Mouse (Mus musculus) liver, embryonic 14.5 days (tissue): ENCODE data around the gene Aqp7. TPM values are rescaled to one million over a fixed set of nuclear protein-coding genes. Genes with fewer than 3 reads are reported as not detected.

ENCODE experiments used
- ATAC-seq: fragments of 200-750 bp; cut with Nextera tagmentation; 2 replicates; pipeline ENCODE4 v1.8.0; 2017; ENCODE audit warnings: moderate number of reproducible peaks, mild to moderate bottlenecking, moderate library complexity; ENCODE audit not compliant: insufficient read depth
- DNase-seq, 3 experiments: peaks; one replicate each; pipeline ENCODE4 v3.0.0-alpha.2; 2012 to 2013; ENCODE audit warnings: low read depth in 3 of 3, low spot score in 3 of 3
- H3K27ac ChIP-seq: fragments of 300-500 bp; sonication (generic); 2 replicates; pipeline ENCODE4 v1.5.1; 2014; ENCODE audit warnings: moderate library complexity, mild to moderate bottlenecking, control low read depth, inconsistent platforms
- H3K27me3 ChIP-seq: fragments of 300-500 bp; sonication (generic); 2 replicates; pipeline ENCODE4 v1.6.1; 2014; ENCODE audit warnings: mild to moderate bottlenecking, low read length, moderate library complexity; ENCODE audit not compliant: control insufficient read depth, insufficient read depth
- H3K36me3 ChIP-seq: fragments of 300-500 bp; sonication (generic); replicated peaks from 2 replicates; pipeline ENCODE4 v1.6.1; 2014; ENCODE audit warnings: low read depth; ENCODE audit not compliant: control insufficient read depth, insufficient read depth
- H3K4me1 ChIP-seq, 2 experiments: fragments of 200-500 bp in 1 of 2; fragments of 300-500 bp in 1 of 2; sonication (generic) in 1 of 2; replicated peaks; 2 replicates each; pipeline ENCODE4 v1.6.1; 2012 to 2014; ENCODE audit warnings: antibody characterized with exemption in 1 of 2, inconsistent platforms in 1 of 2, low read length in 1 of 2; ENCODE audit not compliant: control insufficient read depth in 2 of 2, insufficient read depth in 2 of 2
- H3K4me2 ChIP-seq: fragments of 300-500 bp; sonication (generic); 2 replicates; pipeline ENCODE4 v1.6.1; 2014; ENCODE audit warnings: low read depth, mild to moderate bottlenecking, control low read depth, moderate library complexity
- H3K4me3 ChIP-seq, 2 experiments: fragments of 200-500 bp in 1 of 2; fragments of 300-500 bp in 1 of 2; sonication (generic) in 1 of 2; 2 replicates each; pipeline ENCODE4 v1.5.1; 2012 to 2014; ENCODE audit warnings: low read depth in 2 of 2, low read length in 2 of 2, mild to moderate bottlenecking in 2 of 2, control low read depth in 1 of 2, inconsistent platforms in 1 of 2, moderate library complexity in 1 of 2; ENCODE audit not compliant: insufficient read depth in 1 of 2
- H3K9ac ChIP-seq: fragments of 300-500 bp; sonication (generic); replicated peaks from 2 replicates; pipeline ENCODE4 v1.6.1; 2014; ENCODE audit warnings: mild to moderate bottlenecking, control low read depth, moderate library complexity
- H3K9me3 ChIP-seq: fragments of 300-500 bp; sonication (generic); 2 replicates; pipeline ENCODE4 v1.6.1; 2016; ENCODE audit warnings: low read length, mixed read lengths; ENCODE audit not compliant: control insufficient read depth
- CTCF ChIP-seq: IDR thresholded peaks from 2 replicates; pipeline ENCODE4 v1.5.1; 2016; ENCODE audit warnings: antibody characterized with exemption, low read depth, control low read depth
- EP300 ChIP-seq: IDR thresholded peaks from 2 replicates; pipeline ENCODE4 v1.6.1; 2016; ENCODE audit warnings: antibody characterized with exemption, low read depth
- WGBS: fragments of 180-500 bp; shearing (Covaris S2); extraction: QIAGEN DNeasy Blood & Tissue Kit; methylation state at CpG from one replicate; pipeline ENCODE4 v1.1.7; 2014; ENCODE audit not compliant: insufficient replicate concordance; 5-methylcytosine and 5-hydroxymethylcytosine counted together
- polyA plus RNA-seq, 2 experiments: library from polyadenylated mRNA; depleted of rRNA in 1 of 2; stranded (reverse) in 1 of 2; unstranded in 1 of 2; fragments of >200 nt; fragmentation: Nextera tagmentation in 1 of 2; extraction: Ambion mirVana in 1 of 2; gene quantifications; 2 replicates each; pipeline versions ENCODE4 v1.2.1 to v1.2.3; 2012 to 2014

Aqp7 gene
- polyA plus RNA-seq, 2 experiments: 0.50 to 1.1 TPM

- DNase-seq (no peak), ATAC-seq (peak; percentile 42; the same call in 1 of the 2 replicates)
- Histone ChIP-seq H3K4me1 (no peaks in the 10 kb centered on the region), H3K4me2 (peak overlapping the region; percentile 39), H3K9me3 (no peaks in the 10 kb centered on the region), H3K4me3 (peak overlapping the region in 1 of 2 experiments; percentile 21; a peak in 3 of 4 replicates), H3K9ac (no peak overlapping the region), H3K27ac (no peak overlapping the region), H3K27me3 (no peaks in the 10 kb centered on the region), H3K36me3 (no peaks in the 10 kb centered on the region)
- TF ChIP-seq CTCF (no peak), EP300 (no peak)
- WGBS: 50% methylated on average over 3 of the region's 3 CpGs
These were observed 2.7 kb downstream of the Aqp7 start for GRCm38 (mm10) chr4:41045288-41045687.

GRCm38 (mm10) chr4:41043961-41044360 lies 4.0 kb downstream of the Aqp7 start:
- WGBS: 56% methylated on average over 5 of the region's 5 CpGs
- H3K4me2 ChIP-seq: no peak overlapping the region
- no peak overlapping the region for H3K27ac ChIP-seq
- H3K36me3 ChIP-seq: no peaks in the 10 kb centered on the region
- H3K4me3 ChIP-seq: no peak overlapping the region
- DNase-seq (no peak), ATAC-seq (no peak)
- no peaks in the 10 kb centered on the region for H3K9me3 ChIP-seq
- H3K27me3 ChIP-seq: no peaks in the 10 kb centered on the region
- H3K4me1 ChIP-seq: no peaks in the 10 kb centered on the region
- TF ChIP-seq CTCF (peak; percentile 41), EP300 (no peak)
- no peak overlapping the region for H3K9ac ChIP-seq

GRCm38 (mm10) chr4:41042880-41043279 lies 5.1 kb downstream of the Aqp7 start:
- no peak overlapping the region for H3K4me3 ChIP-seq
- H3K9me3 ChIP-seq: no peaks in the 10 kb centered on the region
- H3K4me1 ChIP-seq: no peaks in the 10 kb centered on the region
- H3K27ac ChIP-seq: no peak overlapping the region
- no peak overlapping the region for H3K4me2 ChIP-seq
- no peak for TF ChIP-seq EP300
- no peak for TF ChIP-seq CTCF
- DNase-seq (no peak), ATAC-seq (no peak)
- no peak overlapping the region for H3K9ac ChIP-seq
- WGBS: 77% methylated on average over 12 of the region's 12 CpGs
- H3K27me3 ChIP-seq: no peaks in the 10 kb centered on the region
- no peaks in the 10 kb centered on the region for H3K36me3 ChIP-seq

- no peaks in the 10 kb centered on the region for H3K4me1 ChIP-seq
- no peaks in the 10 kb centered on the region for H3K9me3 ChIP-seq
- no peak overlapping the region for H3K9ac ChIP-seq
- H3K36me3 ChIP-seq: no peaks in the 10 kb centered on the region
- WGBS: 65% methylated on average over 7 of the region's 7 CpGs
- no peak overlapping the region for H3K4me3 ChIP-seq
- ATAC-seq: no peak
- no peak for DNase-seq
- TF ChIP-seq EP300 (no peak), CTCF (no peak)
- no peak overlapping the region for H3K4me2 ChIP-seq
- H3K27me3 ChIP-seq: no peaks in the 10 kb centered on the region
- H3K27ac ChIP-seq: no peak overlapping the region
These were observed 7.0 kb downstream of the Aqp7 start for GRCm38 (mm10) chr4:41040983-41041382.

GRCm38 (mm10) chr4:41037942-41038341 lies 10.0 kb downstream of the Aqp7 start:
- ATAC-seq (no peak), DNase-seq (no peak)
- H3K4me1 ChIP-seq: no peaks in the 10 kb centered on the region
- TF ChIP-seq CTCF: no peak
- TF ChIP-seq EP300: no peak
- no peaks in the 10 kb centered on the region for H3K27me3 ChIP-seq
- H3K4me2 ChIP-seq: no peak overlapping the region
- H3K9ac ChIP-seq: no peak overlapping the region
- WGBS: 47% methylated on average over 3 of the region's 3 CpGs
- H3K36me3 ChIP-seq: no peaks in the 10 kb centered on the region
- H3K4me3 ChIP-seq: no peak overlapping the region
- H3K9me3 ChIP-seq: no peaks in the 10 kb centered on the region
- H3K27ac ChIP-seq: no peak overlapping the region
